14 mouse cellular contexts compared by ENCODE assay signal in genomic region chr14:18500249-18500832, GRCm38 (mm10).
DNase-seq lines count a peak whose midpoint lies in the region; ATAC-seq and TF ChIP-seq lines count a peak whose summit lies in the region.
"Had no signal": no experiment of that assay in that cellular context is flagged by ENCODE, and none has a peak within 500 bp of the region (broad histone marks: within the 10 kb centered on the region; RNA-seq: fewer than 3 reads in every experiment).

No protein-coding gene starts in this region.

- no peak for TF ChIP-seq CTCF in Patski (IDR thresholded peaks at IDR 0.05)

- ATAC-seq in Patski, result peak; percentile 56
- ATAC-seq: inflammation-experienced regulatory T-cells, adult 6 months had no signal

- POLR2A ChIA-PET in Patski (lab: Charles Lee), result no interaction called here

- in situ Hi-C loops in Patski (cut with MboI; ENCODE audit: low pct_unique_long_range_greater_than_20kb), result no loop called here

- H3K27me3 ChIP-seq in Patski, result no peaks in the 10 kb centered on the region

- CTCF ChIA-PET in Patski (lab: Charles Lee), result interaction anchor here (1.3 kb wide), 1 partner anchor 10 kb away, joined by 3 read pairs; no protein-coding TSS in a partner anchor

- DNase-seq in cerebellum, postnatal 10 days, result peak; percentile 73 to 77
- DNase-seq in cerebellum, adult 18-20 months, result no peak
- peak; percentile 29 for DNase-seq in layer of hippocampus, adult 11-12 months (ENCODE audit: low spot score)
- DNase-seq in layer of hippocampus, postnatal 25 days (ENCODE audit: extremely low spot score in 1 of 2, low spot score in 1 of 2), result no peak
- DNase-seq in Patski (ENCODE audit: low read depth, low spot score), result no peak
- DNase-seq in layer of hippocampus, adult 9-10 months (ENCODE audit: low spot score), result peak; percentile 16
- no peak for DNase-seq in adrenal gland, postnatal 36 days
- no peak for DNase-seq in frontal cortex, postnatal 25 days (ENCODE audit: low spot score in 2 of 2)
- DNase-seq: cerebellum, adult 9-10 months; gastrocnemius, postnatal 36 days; liver; lung, adult 2 months; spleen, adult 18-20 months had no signal

Comparison
In these comparisons a context has a peak if more than half of its experiments do, and no peak if none do; other contexts are left out.
1. DNase-seq: peak in cerebellum, postnatal 10 days (2 of 2), layer of hippocampus, adult 11-12 months (single experiment) and layer of hippocampus, adult 9-10 months (single experiment); none in cerebellum, adult 18-20 months (0 of 2), layer of hippocampus, postnatal 25 days (0 of 2), Patski (single experiment), adrenal gland, postnatal 36 days (0 of 2) and frontal cortex, postnatal 25 days (0 of 2).